Mouse (Mus musculus) pancreas, adult 10 weeks (tissue): ENCODE measurements around the gene B3galt4. TPM values are rescaled to one million over a fixed set of nuclear protein-coding genes. Genes with fewer than 3 reads are reported as not detected.

Experiments used
- polyA plus RNA-seq: library from polyadenylated mRNA; stranded (reverse); fragments of 350-450 nt; fragmentation: Illumina TruSeq; extraction: RNeasy Lipid Tissue Mini Kit (QIAGEN cat#74804); gene quantifications from one replicate; pipeline ENCODE4 v1.2.3, GENCODE M21; 2015; ENCODE audit warnings: low read depth, low replicate concordance; ENCODE audit not compliant: insufficient read depth

The B3galt4 gene
- polyA plus RNA-seq: 2.8 TPM

DNA sequence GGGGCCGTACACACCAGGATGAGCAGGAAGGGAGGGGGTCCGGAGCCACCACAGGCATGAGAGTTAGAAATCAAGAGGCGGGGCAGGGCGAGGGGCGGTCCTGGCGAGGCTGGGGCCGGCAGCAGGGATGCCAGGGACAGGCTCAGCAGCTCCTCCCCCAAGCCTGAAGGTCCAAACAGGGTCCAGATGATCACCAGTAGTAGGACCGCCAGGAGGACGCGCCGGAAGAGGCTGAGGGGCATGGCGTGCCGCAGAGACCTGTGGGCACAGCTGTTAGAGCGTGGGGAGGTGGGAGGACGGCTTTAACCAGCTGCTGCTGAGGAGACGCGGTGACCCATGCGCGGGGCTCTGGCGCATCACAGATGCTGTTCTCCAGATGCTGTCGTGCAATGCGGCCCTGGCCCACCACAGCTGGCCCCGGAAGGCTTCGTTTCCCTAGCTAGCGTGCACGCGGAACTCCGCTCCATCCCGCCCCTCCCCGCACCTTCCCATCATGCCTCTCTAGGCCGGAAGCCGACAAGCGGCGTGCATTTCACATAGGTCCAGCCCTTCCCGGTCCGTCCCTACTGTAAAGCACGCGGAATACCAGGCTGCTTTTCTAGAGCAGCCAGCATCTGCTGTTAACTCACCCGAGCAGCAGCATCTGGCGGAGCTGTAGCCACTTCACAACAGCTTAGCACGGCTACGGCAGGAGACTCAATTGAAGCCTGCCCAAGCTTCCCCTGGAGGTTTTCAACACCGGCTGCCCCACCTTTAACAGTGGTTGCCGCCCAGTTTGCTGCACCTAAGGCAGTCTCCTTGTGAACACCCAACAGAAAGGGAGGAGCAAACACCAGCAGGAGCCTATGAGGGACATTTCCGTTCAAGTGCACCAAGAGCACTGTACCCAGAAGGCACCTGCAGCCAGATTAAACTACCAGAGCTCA, at the start of gene B3galt4:
TSS of gene B3galt4 (minus strand) at position 468 of the 926 bp plus-strand sequence.

DNA sequence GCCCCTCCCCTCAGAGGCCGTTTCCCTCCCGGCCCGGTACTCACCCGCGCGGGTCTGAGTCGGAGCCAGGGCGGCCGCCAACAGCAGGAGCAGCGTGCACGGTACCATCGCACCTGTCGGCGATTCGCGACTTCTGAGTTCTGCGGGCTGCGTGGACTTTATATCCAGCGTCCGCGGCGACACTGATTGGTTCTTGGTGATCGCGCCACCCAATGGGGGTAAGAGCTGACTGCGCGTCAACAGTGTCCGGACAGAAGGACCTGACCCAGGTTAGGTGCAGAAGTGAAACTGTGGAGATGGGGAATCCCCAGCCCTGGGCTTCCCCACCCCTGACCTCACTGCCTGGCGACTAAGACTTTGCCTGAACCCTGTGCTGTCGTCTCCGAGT, 48.9 kb upstream of the B3galt4 start, which contains the start of gene H2-K1:
TSS of gene H2-K1 (minus strand) at position 198 of the 388 bp plus-strand sequence.

DNA sequence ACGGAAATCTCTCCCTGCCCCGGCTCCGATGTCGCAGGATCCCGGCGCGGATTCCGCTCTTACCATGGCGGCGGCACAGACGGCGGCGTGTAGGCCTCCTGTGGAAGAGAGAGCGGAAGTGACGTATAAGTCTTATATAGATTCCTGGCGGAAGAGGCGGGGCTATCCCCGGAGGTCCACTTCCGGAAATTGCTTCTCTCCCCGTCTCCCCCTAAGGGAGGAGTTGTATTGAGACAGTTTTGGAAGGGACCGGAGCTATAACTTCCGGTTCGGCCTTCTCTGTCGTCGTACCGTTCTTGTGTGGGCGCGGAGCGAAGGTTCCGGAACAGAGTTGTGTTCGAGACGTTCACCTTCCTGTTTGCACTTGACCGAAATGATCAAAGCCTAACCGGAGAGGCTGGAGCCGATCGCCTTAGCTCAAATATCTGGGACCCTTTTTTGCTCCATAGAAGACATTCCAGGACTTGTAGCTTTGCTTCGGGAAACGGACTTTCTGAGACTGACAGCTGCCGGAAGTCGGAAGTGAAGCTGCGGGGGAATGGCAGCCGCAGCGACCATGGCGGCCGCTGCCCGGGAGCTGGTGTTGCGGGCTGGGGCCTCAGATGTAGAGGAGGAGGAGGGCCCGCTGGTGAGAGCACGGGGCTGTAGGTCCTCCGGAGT, 4.4 kb upstream of the B3galt4 start, which contains the start of the genes Vps52 and Rps18:
TSS of gene Vps52 (plus strand) at position 258 of the 660 bp plus-strand sequence.
TSS of gene Rps18 (minus strand) at position 447 of the 660 bp plus-strand sequence.

DNA sequence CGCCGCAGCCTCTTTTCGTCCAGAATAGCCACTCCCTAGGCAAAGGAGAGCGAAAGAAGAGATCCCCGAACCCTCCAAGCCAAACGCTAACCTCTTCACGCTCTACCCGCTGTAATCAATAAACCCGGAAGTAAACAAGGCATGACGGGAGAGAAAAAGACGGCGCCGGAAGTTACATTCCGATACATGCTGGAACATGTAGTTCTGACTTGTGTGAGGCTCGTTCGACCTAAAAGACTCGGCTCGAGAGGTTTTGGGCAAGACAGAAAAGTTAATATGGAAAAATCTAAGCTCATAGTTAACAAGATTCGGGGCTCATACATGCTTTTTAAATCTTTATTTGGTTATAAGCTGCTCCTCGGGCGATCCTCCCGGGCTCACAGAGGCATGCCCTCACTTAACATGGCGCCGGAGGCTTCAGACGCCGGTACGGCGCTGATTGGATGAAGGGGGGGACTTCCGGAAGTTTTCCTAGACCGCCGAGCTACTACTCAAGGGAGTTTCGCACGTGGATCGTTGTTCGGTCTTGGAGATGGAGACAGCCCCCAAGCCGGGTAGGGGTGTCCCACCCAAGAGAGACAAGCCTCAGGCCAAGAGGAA, 11.0 kb downstream of the B3galt4 start, which contains the start of the genes Pfdn6 and Wdr46:
TSS of gene Pfdn6 (minus strand) at position 138 of the 600 bp plus-strand sequence.
TSS of gene Wdr46 (plus strand) at position 455 of the 600 bp plus-strand sequence.

DNA sequence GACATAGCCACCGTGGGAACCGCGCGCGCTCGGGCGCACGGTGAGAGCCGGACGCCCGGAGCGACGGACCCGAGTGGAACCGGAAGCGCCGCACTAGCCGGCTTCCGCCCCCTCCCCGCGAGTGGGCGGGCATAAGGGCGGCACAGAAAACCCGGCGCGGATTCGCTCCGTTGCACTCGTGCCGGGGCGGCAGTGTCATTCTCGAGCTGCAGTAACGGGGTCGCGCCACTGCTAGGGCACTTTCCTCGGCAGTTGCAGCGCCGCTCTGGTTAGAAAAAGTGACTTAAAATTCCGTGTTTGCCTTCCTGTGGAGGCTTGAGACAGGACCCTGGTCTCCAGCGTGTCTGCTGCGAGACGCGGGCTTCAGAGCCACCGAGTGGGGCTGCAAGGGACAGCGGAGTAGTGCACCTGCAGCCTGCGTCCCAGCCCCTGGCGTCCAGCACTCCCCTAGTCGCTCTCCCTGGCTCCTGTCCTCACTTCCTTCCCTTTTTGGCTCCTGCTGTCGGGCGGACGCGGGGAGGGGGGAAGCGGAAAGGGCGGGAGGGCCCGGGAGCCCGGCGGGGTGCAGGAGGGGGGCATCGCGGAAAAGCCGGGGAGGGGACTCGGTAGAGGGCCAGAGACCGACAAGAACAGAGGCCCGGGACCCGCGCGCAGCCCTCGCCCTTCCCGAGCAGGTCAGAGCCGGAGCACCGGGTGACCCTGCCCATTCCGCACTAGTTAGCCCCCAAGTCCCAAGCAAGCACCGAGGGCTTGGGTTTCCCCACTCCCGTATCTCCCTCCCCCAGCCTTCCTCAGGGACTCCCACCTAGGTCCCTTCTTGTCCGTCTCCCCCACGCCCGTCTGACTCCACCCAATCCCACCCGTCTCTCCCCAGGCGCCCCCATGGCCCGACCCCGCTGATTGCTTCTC, 21.7 kb downstream of the B3galt4 start, which contains the start of gene Rgl2:
TSS of gene Rgl2 (plus strand) at position 173 of the 909 bp plus-strand sequence.

DNA sequence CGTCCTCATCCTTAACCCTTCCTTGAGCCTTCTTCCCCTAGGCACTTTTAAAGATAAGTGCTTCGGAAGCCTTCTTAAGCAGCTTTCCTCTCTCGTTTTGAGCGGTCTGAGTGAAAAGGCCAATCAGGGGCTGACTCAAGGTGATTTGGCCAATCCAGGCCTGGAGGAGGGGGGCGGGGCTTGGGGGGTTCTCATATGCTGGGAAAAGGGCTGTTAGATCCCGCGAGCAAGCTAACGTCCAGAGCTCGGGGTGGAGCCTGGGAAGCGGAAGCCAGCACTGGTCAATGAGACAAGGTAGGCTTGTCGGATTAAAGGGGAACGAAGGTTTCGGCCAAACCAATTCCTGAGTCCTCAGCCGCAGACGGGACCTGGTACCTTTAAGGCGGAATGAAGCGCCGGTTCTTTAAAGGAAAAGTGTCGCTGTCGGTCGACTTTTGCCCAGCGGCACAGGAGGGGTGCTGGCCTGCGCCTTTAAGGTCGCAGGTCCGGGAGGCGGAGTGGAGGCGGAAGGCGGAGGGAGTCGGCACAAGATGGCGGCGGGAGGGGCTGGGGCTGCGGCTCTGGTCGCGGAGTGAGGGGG, 35.5 kb downstream of the B3galt4 start, which contains the start of the genes Tapbp and Zbtb22:
TSS of gene Tapbp (plus strand) at position 229 of the 580 bp plus-strand sequence.
TSS of gene Zbtb22 (plus strand) at position 234 of the 580 bp plus-strand sequence.

DNA sequence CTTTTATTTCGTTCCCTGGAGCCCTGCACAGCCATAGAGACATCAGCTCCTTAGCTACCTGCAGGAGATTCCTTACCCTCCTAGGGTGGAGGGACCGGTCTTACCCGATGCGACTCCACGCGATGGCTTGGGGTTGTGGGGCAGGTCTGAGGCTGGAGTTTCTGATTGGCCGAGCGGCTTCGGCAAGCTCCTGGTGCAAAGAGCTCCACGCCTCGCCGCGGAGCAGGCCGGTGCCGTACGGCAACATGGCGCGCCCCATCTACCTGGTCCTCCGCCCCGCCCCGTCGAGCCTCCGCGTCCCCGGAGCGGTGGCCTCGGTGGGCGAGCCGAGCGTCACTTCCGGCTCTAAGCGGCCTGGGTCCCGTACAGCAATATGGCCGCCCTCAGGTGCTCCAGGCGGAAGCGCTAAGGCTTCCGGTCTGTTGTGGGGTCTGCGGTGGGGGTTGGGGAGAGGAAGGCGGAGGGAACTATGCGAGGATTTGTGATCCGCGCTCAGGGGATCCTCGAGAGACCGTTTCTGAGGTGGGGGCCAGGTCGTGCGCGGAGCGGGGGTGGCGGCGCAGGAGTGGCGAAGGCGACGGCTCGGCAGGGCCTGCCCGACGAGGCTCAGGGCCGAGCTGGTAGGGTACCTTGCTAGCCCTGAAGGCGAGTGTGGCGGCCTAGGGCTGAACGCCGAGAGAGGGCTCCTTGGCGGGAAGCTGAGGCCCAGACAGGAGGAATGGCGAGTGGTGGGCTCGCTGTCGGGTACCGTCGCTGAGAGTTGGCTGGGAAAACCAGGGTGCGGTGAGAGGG, 42.0 kb downstream of the B3galt4 start, which contains the start of gene Daxx:
TSS of gene Daxx (plus strand) at position 338 of the 792 bp plus-strand sequence.

DNA sequence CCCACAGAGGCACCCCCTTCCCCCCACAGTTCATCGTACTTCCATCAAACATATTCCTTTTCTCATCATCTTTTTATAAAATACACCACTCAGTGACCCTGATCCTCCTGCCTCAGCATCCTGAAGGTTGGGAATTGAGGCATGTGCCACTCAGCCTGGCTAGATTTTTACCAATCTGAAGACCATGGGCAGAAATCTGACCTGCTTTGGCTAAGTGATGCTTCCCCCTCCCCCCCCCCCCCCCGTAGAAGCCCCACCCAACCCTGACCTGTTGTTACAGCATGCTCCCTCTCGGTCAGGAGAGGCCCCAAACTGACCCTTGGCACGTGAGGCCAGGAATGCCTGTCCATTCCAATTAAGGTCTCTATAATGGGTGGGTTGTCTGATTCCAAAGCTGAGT, 46.5 kb downstream of the B3galt4 start, which contains the start of gene Platr17:
TSS of gene Platr17 (plus strand) at position 301 of the 400 bp plus-strand sequence.

Other genes starting within 250 kb of the B3galt4 start
- gene March2, start 232.8 kb downstream of the B3galt4 start, polyA plus RNA-seq: 16.5 TPM
- 23.5 TPM for gene Rab11b, start 191.0 kb downstream of the B3galt4 start, polyA plus RNA-seq
- gene Angptl4, start 169.7 kb downstream of the B3galt4 start, polyA plus RNA-seq: 6.9 TPM
- gene Kank3, start 141.0 kb downstream of the B3galt4 start, polyA plus RNA-seq: 38.1 TPM
- 1,005 TPM for gene Rps28, start 126.9 kb downstream of the B3galt4 start, polyA plus RNA-seq
- gene Ndufa7, start 126.9 kb downstream of the B3galt4 start, polyA plus RNA-seq: 92.9 TPM
- gene Cd320, start 108.4 kb downstream of the B3galt4 start, polyA plus RNA-seq: 11.7 TPM
- not detected for gene Gm7029, start 77.7 kb downstream of the B3galt4 start, polyA plus RNA-seq
- 0.59 TPM for gene Kifc1, start 60.8 kb downstream of the B3galt4 start, polyA plus RNA-seq
- gene Platr17, start 46.4 kb downstream of the B3galt4 start, polyA plus RNA-seq: not detected
- gene Daxx, start 42.1 kb downstream of the B3galt4 start, polyA plus RNA-seq: 9.3 TPM
- 40.4 TPM for gene Tapbp, start 35.6 kb downstream of the B3galt4 start, polyA plus RNA-seq
- gene Zbtb22, start 35.6 kb downstream of the B3galt4 start, polyA plus RNA-seq: 4.3 TPM
- 33.8 TPM for gene Rgl2, start 21.9 kb downstream of the B3galt4 start, polyA plus RNA-seq
- 33.2 TPM for gene Pfdn6, start 11.1 kb downstream of the B3galt4 start, polyA plus RNA-seq
- 3.8 TPM for gene Wdr46, start 10.8 kb downstream of the B3galt4 start, polyA plus RNA-seq
- 12.3 TPM for gene Vps52, start 4.3 kb upstream of the B3galt4 start, polyA plus RNA-seq
- gene Rps18, start 4.5 kb upstream of the B3galt4 start, polyA plus RNA-seq: 762 TPM
- 424 TPM for gene H2-K1, start 48.9 kb upstream of the B3galt4 start, polyA plus RNA-seq
- gene Ring1, start 73.2 kb upstream of the B3galt4 start, polyA plus RNA-seq: 14.0 TPM
- 55.1 TPM for gene H2-Ke6, start 76.6 kb upstream of the B3galt4 start, polyA plus RNA-seq
- gene Slc39a7, start 80.2 kb upstream of the B3galt4 start, polyA plus RNA-seq: 42.1 TPM
- 19.4 TPM for gene Rxrb, start 80.3 kb upstream of the B3galt4 start, polyA plus RNA-seq
- 1.9 TPM for gene Col11a2, start 87.9 kb upstream of the B3galt4 start, polyA plus RNA-seq
- gene H2-Oa, start 140.9 kb upstream of the B3galt4 start, polyA plus RNA-seq: not detected
- 2.6 TPM for gene H2-DMa, start 168.1 kb upstream of the B3galt4 start, polyA plus RNA-seq
- 51.9 TPM for gene Brd2, start 171.1 kb upstream of the B3galt4 start, polyA plus RNA-seq
- 1.9 TPM for gene H2-DMb2, start 191.8 kb upstream of the B3galt4 start, polyA plus RNA-seq
- 7.8 TPM for gene H2-DMb1, start 201.6 kb upstream of the B3galt4 start, polyA plus RNA-seq
- 6.3 TPM for gene Tap1, start 236.1 kb upstream of the B3galt4 start, polyA plus RNA-seq
- 9.2 TPM for gene Psmb9, start 236.3 kb upstream of the B3galt4 start, polyA plus RNA-seq
- gene Psmb8, start 246.2 kb upstream of the B3galt4 start, polyA plus RNA-seq: 13.8 TPM